Mouse (Mus musculus) lung, postnatal 25 days (tissue): ENCODE data around the gene Wdr91.
A peak's percentile ranks its signal among the peaks of the same experiment; 100 is the strongest.

Experiments
- DNase-seq: peaks from one replicate; pipeline ENCODE4 v3.0.0; 2022; ENCODE audit warnings: low spot score

The Wdr91 gene

DNA sequence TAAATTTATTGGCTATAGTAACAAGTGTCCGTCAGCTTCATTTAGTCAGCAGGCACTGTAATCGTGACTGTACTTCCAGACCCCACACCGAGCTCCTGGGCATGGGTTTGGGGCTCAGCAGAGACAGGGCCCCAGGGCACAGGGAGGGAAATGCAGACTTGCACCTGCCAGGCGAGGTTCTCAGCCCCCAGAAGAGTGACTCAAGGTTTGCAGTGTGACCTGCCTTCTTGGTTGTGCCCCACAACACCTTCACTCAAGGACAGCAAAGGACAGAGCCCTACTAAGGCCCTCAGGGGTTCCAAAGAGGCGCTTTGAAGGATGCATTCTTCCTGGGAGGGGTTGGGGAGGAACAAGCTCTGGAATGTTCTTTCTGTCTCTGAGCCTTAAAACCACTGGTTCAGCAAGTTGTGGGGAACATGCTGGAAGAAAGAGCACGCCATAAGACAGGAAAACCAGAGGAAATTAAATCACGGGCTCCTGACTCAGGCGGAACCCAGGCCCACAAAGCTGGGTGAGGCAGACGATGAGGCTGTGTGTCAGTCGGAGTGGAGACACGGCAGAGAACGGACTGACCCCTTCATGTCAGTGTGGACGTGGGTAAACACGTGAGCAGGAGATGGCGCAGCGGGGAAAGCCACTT, 31.5 kb downstream of the Wdr91 start:
- DNase-seq = no peak

DNA sequence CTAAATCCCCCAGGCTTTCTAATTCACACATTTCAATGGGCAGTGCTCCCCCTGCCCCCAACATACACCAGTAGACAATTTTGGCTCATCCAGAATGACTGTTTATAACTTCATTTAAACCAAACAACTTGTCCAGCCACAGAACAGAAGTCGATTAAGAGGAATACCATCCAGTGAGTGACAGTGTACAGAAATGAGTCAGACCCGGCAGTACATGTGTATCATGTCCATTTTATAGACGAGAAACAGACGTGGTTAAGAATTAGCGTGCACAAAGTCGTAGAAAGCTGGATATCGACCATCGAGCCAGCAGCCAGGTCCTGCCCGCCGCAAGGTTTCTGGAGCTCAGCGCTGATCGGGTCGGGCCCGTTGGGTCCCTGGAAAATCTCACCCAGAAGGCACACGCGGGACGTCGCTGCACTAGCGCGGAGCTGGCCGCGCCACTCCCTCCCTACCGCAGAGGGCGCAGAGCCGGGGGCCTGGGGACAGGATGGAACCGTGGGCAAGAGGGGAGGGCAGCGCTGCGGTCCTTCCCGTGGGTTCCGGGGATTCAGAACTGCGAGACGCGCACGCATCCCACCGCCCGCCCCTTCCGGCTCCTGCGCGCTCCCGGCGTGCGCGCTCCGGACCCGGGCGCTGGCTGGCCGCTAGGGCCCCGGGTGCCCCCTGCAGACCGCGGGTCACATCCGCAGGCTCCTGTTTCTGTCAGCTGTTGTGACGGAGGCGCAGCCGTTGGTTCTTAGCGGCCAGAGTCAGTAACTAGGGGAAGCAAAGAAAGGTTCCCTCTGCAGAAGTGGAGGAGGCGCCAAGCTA, 33.0 kb downstream of the Wdr91 start, which contains the start of gene Cyren:
TSS of gene Cyren (minus strand) at position 552 of the 813 bp plus-strand sequence.
- DNase-seq = peak; percentile 94

DNA sequence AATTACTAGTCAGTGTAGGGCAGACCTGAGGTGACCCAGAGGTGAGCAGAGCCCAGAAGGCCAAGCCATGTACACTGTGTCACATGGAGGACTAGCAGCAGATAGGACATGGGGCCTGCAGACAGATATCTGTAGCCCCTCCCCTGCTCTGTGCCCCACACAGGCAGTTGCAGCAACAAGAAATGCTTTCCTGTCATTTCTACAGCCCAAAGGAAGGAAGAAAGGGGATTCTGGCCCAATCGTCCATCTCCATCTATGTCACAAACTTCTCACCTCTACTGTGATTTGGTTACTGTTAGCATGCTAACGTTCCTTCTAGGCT, 33.9 kb downstream of the Wdr91 start:
- no peak for DNase-seq

DNA sequence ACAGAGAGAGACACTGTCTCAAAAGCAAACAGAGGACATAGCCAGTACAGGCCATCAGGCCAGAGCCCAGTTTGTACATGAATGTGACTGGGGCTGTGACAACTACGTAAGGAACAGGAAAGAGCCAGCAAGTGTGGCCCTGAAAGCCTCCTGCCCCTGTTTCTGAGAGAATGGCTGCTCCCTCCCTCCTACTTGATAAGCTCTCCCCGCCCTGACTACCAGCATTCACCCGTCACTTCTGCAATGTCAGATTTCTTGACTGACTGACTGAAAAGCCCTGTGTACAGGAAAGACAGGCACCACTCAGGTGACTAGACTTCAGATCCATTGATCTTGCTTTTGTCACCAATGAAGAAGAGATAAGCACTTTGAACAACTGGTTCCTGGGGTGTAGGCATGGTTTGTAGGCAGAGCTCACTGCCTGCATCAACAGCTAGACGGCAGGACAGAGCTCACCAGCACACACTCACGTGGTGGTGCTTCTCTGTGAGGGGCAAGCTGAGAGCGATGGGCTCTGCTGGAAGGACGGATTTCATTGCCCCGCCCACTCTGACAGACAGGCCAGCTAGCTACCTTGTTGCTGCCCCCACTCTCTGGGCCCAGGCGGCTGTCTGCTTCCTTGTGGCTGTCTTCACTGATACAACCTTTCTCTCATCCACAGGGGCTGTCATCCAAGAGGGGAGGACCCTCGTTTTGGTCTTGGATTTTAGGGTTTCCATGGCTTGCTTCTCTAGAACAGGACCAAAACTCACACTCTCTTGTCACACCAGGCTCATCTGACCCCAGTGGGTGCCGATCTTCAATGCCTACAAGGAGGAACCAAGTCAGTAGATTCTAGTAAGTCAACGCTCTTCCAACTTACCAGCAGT, 34.5 kb downstream of the Wdr91 start:
- no peak for DNase-seq

DNA sequence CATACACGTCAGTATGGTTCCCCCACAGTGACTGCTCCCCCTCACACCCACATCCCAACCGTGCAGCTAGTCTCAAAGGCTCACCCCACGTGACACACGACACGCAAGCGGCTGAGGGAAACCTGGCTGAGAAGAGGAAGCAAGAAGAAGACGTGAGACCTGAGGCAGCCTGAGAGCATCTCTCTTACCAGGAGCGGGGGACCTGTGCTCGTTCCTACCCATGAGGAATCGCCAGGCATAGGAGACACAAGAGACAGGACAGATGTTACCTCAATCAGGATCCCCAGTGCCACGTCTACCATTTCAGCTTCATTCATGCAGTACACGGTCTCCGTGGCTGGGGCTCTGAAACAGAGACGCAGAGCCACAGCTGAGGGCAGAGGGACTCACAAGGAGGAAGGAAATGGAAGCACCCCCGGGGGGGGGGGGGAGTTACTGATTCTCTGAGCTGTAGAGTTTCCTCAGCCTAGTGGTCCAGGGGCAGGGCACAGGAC, 35.4 kb downstream of the Wdr91 start:
- DNase-seq = no peak

DNA sequence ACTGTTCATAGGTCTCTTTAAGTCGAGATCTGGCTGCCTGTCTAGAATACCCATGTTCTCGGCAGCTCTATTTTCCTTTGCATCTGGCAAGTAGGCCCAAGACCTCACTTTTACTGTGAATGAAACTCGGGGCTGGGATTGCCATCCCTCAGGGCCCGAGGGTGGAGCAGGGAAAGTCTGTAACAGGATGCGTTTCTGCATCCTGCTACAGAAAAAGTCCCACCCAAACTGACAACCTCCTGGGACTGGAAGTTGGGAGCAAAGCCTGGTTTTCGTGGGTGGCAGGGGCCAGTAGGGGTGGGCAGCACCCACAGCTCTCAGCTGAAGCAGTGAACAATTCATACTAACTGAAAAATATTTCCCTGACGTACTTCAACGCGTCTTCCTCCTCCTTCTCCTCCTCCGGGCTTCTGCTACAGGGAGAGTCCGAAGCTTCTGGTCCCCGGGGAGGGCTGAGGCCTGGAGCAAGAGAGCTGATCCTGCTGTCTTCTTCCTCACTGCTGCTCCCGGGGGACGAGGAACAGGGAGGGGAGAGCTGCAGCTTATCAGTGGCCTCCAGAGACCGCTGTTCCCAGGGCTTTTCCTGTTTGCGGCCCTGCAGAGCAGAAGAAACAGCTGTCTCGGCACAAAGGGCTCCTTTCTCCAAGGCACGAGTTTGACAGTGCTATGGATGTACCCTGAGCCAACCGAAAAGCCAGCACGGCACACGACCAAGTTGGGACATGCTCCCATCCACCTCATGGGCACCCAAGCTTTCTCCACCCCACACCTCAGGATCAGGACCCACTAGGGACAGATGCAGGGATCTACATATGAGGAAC, 36.4 kb downstream of the Wdr91 start:
- DNase-seq = peak; percentile 72

DNA sequence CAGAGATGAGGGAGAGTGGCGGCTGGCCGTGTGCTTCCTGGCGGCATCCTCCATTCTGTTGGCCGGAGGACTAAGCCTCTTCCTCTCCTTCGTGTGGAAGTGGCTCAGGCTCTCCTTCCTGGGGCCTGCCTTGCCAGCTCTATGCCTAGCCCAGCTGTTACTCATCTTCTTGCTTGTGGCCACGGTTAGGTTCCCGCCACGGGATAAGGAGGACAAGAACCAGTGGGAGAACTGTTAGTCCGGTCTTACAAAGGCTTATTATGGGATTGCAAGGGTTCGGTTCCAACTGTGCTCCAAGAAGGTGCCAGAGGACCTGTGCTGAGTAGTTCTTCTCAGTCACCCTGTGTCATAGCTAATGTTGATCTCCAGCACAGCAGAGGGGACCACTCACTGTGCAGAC, 37.8 kb downstream of the Wdr91 start:
- DNase-seq = no peak

DNA sequence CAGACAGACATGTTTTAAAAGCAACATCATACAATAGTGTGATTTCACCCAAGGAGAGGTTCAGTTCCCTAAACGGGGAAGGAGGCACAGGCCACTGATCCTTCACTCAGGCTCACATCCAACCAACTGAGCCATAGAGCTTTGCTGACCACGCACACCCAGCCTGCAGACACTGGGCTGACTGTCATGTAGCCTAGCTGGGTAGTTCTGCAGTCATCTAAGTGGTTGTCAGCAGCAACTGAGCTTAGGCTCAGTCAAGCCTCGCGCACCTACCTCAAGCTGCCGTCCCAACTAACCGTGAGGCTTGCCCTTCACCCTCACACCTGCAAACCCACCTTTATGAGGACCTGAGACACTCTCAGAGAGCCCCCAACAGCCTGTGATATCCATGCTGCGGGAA, 38.7 kb downstream of the Wdr91 start:
- DNase-seq = no peak

DNA sequence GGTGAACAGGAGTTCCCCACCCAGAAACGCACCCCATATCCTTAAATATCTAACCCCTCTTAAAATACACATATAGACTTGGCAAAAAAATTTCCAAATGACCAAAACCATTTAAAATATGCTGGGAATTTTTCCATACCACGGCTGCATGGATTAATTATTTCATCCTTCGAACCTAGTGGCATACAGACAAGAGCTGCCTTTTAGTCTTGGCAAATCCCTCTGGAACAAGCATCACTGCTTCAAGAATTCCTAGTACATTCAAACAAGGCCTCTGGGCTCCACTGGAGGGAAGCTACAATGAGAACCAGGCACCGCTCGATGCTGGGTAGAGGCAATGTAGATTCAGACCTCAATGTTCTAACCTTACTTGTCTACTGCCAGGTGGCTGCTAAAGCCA, 40.0 kb downstream of the Wdr91 start:
- DNase-seq = no peak

DNA sequence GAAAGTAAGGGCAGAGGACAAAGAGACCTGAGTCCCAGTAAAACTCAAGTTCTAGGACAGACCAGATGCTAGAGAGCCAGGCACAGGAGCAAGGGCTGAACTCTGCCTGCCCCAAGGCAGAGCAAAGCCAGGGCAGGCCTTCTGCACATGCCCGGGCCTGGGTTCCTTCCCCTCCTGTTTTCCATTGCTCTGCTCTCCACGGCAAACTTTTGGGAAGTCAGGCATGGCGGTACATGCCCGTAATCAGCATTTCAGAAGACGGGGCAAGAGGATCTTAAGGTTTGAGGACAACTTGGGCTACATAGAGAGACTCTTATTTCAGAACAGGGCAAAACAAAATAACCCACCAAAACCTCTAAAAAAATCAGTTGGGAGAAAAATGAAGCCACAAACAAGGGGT, 40.5 kb downstream of the Wdr91 start:
- DNase-seq = no peak

DNA sequence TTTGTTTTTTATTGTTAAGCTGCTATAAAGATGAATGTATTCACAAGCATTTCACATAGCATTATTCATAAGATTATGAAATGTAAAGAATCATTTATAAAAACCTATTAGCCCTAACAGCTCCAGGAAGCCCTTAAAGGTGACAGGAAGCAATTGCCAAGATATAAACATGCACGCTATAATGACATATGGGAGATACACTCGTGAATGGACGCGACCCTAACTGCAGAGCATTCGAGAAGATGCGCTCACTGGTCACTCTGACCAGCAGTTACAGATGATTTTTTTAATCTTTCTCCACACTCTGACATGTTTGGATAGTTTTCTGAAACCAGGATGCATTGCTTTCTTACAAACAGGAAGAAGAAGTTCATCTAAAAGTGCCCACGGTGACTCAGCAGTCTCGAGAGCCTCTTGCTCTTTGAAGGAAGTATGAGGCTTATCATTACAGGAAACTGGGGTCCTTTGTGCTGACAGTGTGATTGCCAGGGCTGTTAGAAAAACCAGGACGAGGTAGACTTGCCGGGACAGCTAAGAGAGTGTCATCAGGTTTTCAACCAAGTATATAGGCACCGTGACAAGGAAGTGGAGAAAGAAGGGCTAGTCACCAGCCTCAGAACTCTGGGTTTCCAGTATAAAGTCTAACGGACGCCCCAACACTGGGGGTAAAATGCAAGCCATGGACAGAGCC, 41.3 kb downstream of the Wdr91 start:
- peak; percentile 67 for DNase-seq

DNA sequence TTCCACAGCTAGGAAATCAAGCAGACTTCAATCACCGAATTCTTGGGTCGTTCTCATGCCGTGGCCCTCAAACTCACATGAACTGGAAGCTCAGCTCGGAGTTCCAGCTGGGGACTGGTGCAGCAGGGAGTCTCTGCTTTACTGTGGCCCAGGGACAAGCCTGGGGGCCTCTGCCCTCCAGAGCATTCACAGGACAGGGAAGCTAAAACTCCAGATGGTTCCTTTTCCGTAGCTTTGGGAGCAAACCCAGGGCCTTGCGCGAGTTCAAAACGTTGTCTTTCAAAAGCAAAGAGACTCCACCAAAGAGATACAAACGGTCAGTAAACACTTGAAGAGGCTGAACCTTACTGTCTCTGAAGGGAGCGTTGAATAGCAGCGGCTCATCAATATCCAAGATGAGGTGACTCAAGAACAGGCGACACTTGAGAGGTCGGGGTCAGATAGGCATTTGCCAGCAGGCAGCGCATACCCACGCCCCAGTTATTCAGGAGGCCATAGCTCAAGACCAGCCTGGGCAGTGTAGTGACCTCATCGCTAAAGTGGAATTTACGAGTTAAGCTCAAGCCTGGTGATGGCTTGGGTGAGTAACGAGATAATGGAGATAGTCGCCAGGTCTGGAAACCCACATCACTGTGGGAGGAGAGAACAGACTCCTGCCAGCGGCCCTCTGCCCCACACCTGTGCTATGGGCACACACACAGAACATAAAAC, 42.0 kb downstream of the Wdr91 start:
- DNase-seq = no peak

DNA sequence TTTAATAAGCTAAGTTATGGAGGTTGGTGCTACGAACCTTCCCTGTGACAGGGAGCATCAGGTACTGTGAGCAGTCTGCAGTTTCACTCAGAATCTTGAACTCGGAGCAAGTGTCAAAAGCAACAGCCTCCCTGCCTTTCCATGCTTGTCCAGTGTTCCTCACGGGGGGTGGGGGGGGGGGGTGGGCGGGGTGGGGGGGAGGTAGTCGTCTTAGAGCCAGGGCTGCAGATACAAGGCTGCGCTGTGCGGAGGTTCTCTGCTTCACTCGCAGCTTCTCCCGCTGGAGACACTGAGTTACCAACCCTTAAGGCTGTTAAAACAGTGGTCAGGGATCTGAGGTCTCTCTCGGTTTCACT, 42.7 kb downstream of the Wdr91 start:
- no peak for DNase-seq

DNA sequence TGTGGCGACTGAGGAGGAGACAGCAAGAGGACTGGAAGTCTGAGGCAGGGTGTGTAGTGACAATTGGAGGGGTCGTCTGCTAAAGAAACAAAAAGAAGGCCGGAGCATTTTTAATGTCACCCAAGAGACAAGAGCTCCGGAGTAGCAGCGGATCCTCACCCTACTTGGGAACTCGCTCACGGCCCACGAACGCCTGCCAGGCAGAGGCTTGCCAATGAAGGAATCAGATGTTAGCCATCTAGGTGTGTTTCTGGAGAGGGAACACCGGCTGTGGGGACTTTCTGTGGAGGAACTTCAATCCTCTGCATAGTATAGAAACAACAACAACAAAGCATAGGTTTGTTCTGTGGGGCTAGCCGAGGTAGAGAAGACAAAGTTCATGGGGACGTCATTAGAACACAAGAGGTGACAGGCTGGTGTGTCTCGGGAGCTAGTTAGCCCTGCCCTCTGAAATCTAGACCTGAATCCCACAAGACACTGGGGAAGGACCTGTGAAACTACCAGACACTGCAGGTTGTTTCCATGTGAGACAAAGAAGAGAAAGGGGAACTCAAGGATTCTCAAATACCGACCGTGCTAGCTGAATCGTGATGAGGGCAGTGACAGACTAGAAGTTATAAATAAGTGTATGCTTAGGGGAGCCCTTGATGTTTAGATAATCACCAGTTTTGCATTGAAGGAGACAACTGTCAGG, 43.2 kb downstream of the Wdr91 start:
- DNase-seq = no peak

DNA sequence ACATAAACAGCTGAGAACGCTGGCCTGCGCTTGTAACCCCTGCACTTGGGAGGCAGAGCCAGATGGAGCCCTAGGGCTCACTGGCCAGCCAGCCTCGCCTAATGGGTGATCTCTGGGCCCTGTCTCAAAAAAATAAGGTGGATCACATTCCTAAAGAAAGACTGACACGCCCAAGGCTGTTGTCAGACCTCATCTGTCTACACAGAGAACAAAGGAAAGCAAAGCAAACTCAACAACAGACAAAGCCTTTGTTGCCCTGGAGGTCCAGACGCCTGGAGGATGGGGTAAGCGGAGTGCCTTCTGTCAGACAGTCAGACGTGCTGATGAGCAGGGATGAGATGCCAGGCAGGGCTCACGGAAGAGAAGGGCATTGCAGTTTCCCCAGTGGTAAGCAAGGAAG, 43.9 kb downstream of the Wdr91 start:
- no peak for DNase-seq

DNA sequence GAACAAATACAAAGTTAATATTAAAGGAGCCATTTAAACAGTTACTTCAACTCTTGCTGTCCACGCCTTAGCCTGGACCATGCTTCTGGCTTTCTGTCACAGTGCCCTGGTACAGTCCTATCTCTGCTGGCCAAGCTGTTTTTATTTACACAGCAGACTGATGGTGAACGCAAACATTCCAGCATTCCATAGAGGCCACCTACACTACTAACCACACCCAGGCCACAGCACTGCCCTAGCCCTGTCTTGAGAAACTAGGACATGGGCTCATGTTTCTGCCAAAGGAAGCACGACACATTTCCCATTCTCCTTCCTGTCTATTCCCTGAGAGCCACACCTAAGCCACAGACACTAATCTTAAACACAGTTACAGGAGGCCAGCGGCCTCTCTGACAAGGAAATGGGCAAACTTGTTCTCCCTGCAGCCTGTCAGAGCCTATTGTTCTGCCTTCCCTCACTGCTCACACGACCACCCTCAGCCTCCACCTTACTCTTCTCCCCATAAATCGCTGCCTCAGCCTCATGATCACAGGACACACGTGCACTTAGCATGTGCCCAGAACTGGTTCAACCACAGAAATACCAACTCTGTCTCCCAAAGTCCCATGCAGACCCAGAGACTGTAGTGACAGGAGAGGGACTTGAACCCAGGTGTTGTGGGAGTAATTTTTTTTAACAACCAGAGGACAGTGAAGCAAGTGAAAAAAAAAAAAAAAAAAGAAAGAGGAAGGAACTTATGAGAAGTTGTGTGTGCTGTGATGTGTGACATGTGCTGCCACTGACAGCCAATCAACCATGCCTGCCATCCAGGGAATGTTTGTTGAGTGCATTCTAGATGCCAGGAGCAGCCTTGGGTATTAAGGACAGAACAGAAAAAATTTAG, 44.7 kb downstream of the Wdr91 start:
- DNase-seq = peak; percentile 86

DNA sequence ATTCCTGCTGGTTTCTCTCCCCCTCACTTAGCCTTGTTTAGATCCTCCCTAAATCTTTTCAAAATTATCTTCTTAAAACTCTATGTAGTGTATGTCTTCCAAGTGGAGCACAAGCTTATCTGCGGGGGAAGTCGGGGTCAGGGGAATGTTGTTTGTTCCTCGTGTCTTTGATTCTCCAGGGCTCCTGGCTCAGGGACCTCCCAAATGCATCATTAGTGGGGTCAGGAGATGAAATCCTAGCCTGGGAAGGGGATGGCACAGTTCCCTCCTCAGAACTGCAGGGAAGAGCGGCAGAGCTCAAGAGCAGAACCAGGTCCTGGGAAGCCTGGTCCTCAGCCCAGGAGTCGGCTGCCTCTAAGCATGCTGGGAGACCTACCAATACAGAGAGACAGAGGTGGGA, 45.5 kb downstream of the Wdr91 start:
- no peak for DNase-seq

DNA sequence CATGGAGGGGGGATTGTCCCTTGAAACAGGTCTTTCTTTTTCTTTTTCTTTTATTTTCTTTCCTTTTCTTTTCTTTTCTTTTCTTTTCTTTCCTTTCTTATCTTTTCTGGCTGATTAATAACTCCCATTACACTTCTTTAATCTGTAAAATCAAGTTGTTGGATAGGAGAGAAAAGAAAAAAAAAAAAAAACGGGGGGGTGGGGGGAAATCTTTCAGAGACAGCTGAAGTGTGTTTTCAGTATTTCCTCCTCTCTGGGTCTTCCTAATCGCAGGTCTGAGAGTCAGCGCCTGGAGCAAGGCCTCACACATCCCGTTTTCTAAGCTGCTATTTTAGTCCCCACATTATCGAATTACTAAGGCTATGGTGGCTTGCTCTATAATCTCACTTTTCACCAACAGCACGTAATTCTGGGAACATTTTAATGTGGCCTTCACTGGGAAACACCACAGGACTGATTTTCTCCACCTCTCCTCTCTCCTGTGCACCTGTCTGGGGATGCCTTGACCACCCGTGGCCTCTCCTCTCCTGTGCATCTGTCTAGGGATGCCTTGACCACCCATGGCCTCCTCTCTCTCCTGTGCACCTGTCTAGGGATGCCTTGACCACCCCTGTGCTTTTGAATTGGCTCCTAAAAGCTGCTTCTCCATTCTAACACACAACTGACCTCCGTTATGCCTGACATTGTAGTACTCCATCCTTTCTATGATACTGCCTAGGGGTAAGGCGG, 46.7 kb downstream of the Wdr91 start:
- no peak for DNase-seq
